Comparison of ENCODE assay signal across 23 mouse cellular contexts in genomic region chr4:83398527-83398926, GRCm38 (mm10). TPM values are rescaled to one million over a fixed set of nuclear protein-coding genes. Genes with fewer than 3 reads are reported as not detected.
DNase-seq lines count a peak whose midpoint lies in the region; ATAC-seq and TF ChIP-seq lines count a peak whose summit lies in the region.
"Had no signal": no experiment of that assay in that cellular context is flagged by ENCODE, and none has a peak within 500 bp of the region (broad histone marks: within the 10 kb centered on the region; RNA-seq: fewer than 3 reads in every experiment).

No protein-coding gene starts in this region.

- H3K27ac ChIP-seq in liver, embryonic 11.5 days (ENCODE audit: low read depth, low read length) = no peak overlapping the region
- H3K27ac ChIP-seq in liver, embryonic 12.5 days = no peak overlapping the region
- H3K27ac ChIP-seq in midbrain, embryonic 16.5 days (ENCODE audit: low read length) = no peak overlapping the region
- no peak overlapping the region for H3K27ac ChIP-seq in midbrain, embryonic 14.5 days (replicated peaks; ENCODE audit: low read depth, low read length)
- H3K27ac ChIP-seq in MEL (ENCODE audit: control insufficient read depth, low read depth, low read length) = no peak overlapping the region
- H3K27ac ChIP-seq: forebrain, embryonic 10.5 days; forebrain, embryonic 13.5 days; gastrocnemius, adult 2 months; hindbrain, embryonic 12.5 days; hindbrain, embryonic 15.5 days had no signal

- no peak for TF ChIP-seq CTCF in MEL (IDR thresholded peaks at IDR 0.05 in 2 of 3, conservative IDR thresholded peaks at IDR 0.05 in 1 of 3; ENCODE audit: control insufficient read depth in 1 of 3, insufficient read depth in 1 of 3, low read depth in 2 of 3, low read length in 3 of 3, poor library complexity in 1 of 3, severe bottlenecking in 1 of 3)

- H3K79me2 ChIP-seq in MEL (ENCODE audit: control insufficient read depth, insufficient read depth, low read length, poor library complexity) = no peaks in the 10 kb centered on the region

- 0 out of 2 replicates have a peak, but pooled peaks have one; percentile 20 for ATAC-seq in liver, embryonic 11.5 days (replicated peaks; ENCODE audit: low FRiP score)
- ATAC-seq in liver, embryonic 12.5 days = no peak
- peak; percentile 51; the same call in 1 of the 2 replicates for ATAC-seq in midbrain, embryonic 16.5 days
- no peak; the same call in 1 of the 2 replicates for ATAC-seq in midbrain, embryonic 14.5 days (ENCODE audit: low FRiP score, low TSS enrichment)
- ATAC-seq: CD4-positive, CD25-positive, alpha-beta regulatory T cell, adult 4 months; forebrain, embryonic 13.5 days; forebrain, embryonic 16.5 days; Patski had no signal

- DNase-seq in liver, embryonic 11.5 days (ENCODE audit: low spot score) = no peak
- no peak for DNase-seq in midbrain, embryonic 14.5 days
- DNase-seq in MEL (ENCODE audit: low read depth, low spot score) (peak; percentile 33), NIH3T3 (ENCODE audit: low read depth) (peak; percentile 57)
- no peak for DNase-seq in frontal cortex, postnatal 10 days (ENCODE audit: low spot score in 2 of 2)
- DNase-seq: adrenal gland, postnatal 10 days; adrenal gland, postnatal 36 days; cerebellum, adult 11-12 months; cerebellum, adult 8-10 months; cerebellum, postnatal 10 days; cerebellum, postnatal 36 days; gastrocnemius, adult 2 months; gastrocnemius, postnatal 14 days had no signal

- H3K9me3 ChIP-seq in liver, embryonic 11.5 days (ENCODE audit: control insufficient read depth, low read length) = peaks cover 6% of the 10 kb centered on the region
- H3K9me3 ChIP-seq in liver, embryonic 12.5 days (replicated peaks) = 0 out of 2 replicates have a peak, but pooled peaks cover 5% of the 10 kb centered on the region
- peaks cover 1% of the 10 kb centered on the region; the same call in 1 of the 2 replicates for H3K9me3 ChIP-seq in midbrain, embryonic 16.5 days (replicated peaks; ENCODE audit: control insufficient read depth, low read length, poor library complexity, severe bottlenecking)
- peaks cover 7% of the 10 kb centered on the region for H3K9me3 ChIP-seq in midbrain, embryonic 14.5 days (ENCODE audit: control insufficient read depth, low read length)
- no peaks in the 10 kb centered on the region for H3K9me3 ChIP-seq in MEL (replicated peaks; ENCODE audit: insufficient read depth, low read length)
- H3K9me3 ChIP-seq: hindbrain, embryonic 15.5 days had no signal

- TF ChIP-seq POLR2A in MEL (IDR thresholded peaks at IDR 0.05; ENCODE audit: control insufficient read depth in 1 of 2, insufficient read depth in 1 of 2, low read depth in 1 of 2, low read length in 2 of 2, poor library complexity in 1 of 2) = no peak

- no peaks in the 10 kb centered on the region for H3K36me3 ChIP-seq in liver, embryonic 11.5 days (ENCODE audit: control insufficient read depth, insufficient read depth, low read length)
- H3K36me3 ChIP-seq in liver, embryonic 12.5 days = no peaks in the 10 kb centered on the region
- H3K36me3 ChIP-seq in midbrain, embryonic 16.5 days (ENCODE audit: control insufficient read depth, insufficient read depth, low read length) = no peaks in the 10 kb centered on the region
- H3K36me3 ChIP-seq in midbrain, embryonic 14.5 days (ENCODE audit: control insufficient read depth, insufficient read depth, low read length) = no peaks in the 10 kb centered on the region
- H3K36me3 ChIP-seq in MEL (ENCODE audit: control insufficient read depth in 1 of 2, insufficient read depth in 2 of 2, low read length in 2 of 2) = peaks cover 0 to 15% of the 10 kb centered on the region in 2 experiments; a peak in 2 of 4 replicates
- H3K36me3 ChIP-seq: forebrain, embryonic 10.5 days; hindbrain, embryonic 12.5 days; hindbrain, embryonic 15.5 days had no signal

- 75% methylated on average over 2 of the region's 2 CpGs for WGBS in liver, embryonic 11.5 days
- WGBS in liver, embryonic 12.5 days (ENCODE audit: insufficient replicate concordance) = 50% methylated on average over 2 of the region's 2 CpGs
- WGBS in midbrain, embryonic 16.5 days = 82% methylated on average over 2 of the region's 2 CpGs
- WGBS in midbrain, embryonic 14.5 days = 80% methylated on average over 2 of the region's 2 CpGs

- no peak overlapping the region for H3K4me2 ChIP-seq in liver, embryonic 11.5 days
- no peak overlapping the region for H3K4me2 ChIP-seq in liver, embryonic 12.5 days
- no peak overlapping the region for H3K4me2 ChIP-seq in midbrain, embryonic 16.5 days (ENCODE audit: low read length)
- H3K4me2 ChIP-seq in midbrain, embryonic 14.5 days (ENCODE audit: low read length) = no peak overlapping the region
- H3K4me2 ChIP-seq: forebrain, embryonic 13.5 days; heart, embryonic 11.5 days; hindbrain, embryonic 12.5 days; hindbrain, embryonic 15.5 days had no signal

- 0 out of 2 replicates have a peak, but pooled peaks cover 2% of the 10 kb centered on the region for H3K4me1 ChIP-seq in liver, embryonic 11.5 days (replicated peaks; ENCODE audit: control insufficient read depth, insufficient read depth, low read length)
- H3K4me1 ChIP-seq in liver, embryonic 12.5 days = peaks cover 17% of the 10 kb centered on the region
- H3K4me1 ChIP-seq in midbrain, embryonic 16.5 days (ENCODE audit: control insufficient read depth, insufficient read depth, low read length) = no peaks in the 10 kb centered on the region
- H3K4me1 ChIP-seq in midbrain, embryonic 14.5 days (ENCODE audit: control insufficient read depth, insufficient read depth, low read length) = no peaks in the 10 kb centered on the region
- H3K4me1 ChIP-seq in MEL (ENCODE audit: control insufficient read depth in 1 of 2, insufficient read depth in 2 of 2, low read length in 2 of 2) = peaks cover 4 to 8% of the 10 kb centered on the region in 2 experiments; a peak in 3 of 4 replicates
- H3K4me1 ChIP-seq: forebrain, embryonic 10.5 days; forebrain, embryonic 13.5 days; hindbrain, embryonic 12.5 days; hindbrain, embryonic 15.5 days had no signal

- H3K27me3 ChIP-seq in liver, embryonic 11.5 days (replicated peaks; ENCODE audit: control insufficient read depth, insufficient read depth, low read length) = no peaks in the 10 kb centered on the region
- no peaks in the 10 kb centered on the region for H3K27me3 ChIP-seq in liver, embryonic 12.5 days (replicated peaks)
- H3K27me3 ChIP-seq in midbrain, embryonic 16.5 days (ENCODE audit: control insufficient read depth, insufficient read depth, low read depth, low read length) = no peaks in the 10 kb centered on the region
- no peaks in the 10 kb centered on the region for H3K27me3 ChIP-seq in midbrain, embryonic 14.5 days (ENCODE audit: control insufficient read depth, insufficient read depth, low read length)
- H3K27me3 ChIP-seq in MEL (ENCODE audit: control insufficient read depth in 1 of 2, insufficient read depth in 2 of 2, low read length in 2 of 2) = no peaks in the 10 kb centered on the region
- H3K27me3 ChIP-seq: forebrain, embryonic 13.5 days; hindbrain, embryonic 12.5 days; hindbrain, embryonic 15.5 days; Patski had no signal

- no peak overlapping the region for H3K4me3 ChIP-seq in liver, embryonic 11.5 days (ENCODE audit: low read depth, low read length)
- no peak overlapping the region for H3K4me3 ChIP-seq in liver, embryonic 12.5 days
- no peak overlapping the region for H3K4me3 ChIP-seq in midbrain, embryonic 16.5 days (ENCODE audit: low read depth, low read length)
- no peak overlapping the region for H3K4me3 ChIP-seq in midbrain, embryonic 14.5 days (replicated peaks; ENCODE audit: low read depth, low read length)
- no peak overlapping the region for H3K4me3 ChIP-seq in MEL (ENCODE audit: control insufficient read depth in 1 of 2, insufficient read depth in 1 of 2, low read depth in 2 of 2, low read length in 2 of 2)
- H3K4me3 ChIP-seq: forebrain, embryonic 10.5 days; forebrain, embryonic 13.5 days; gastrocnemius, adult 2 months; hindbrain, embryonic 12.5 days; hindbrain, embryonic 15.5 days had no signal

- TF ChIP-seq RAD21 in MEL (IDR thresholded peaks at IDR 0.05; ENCODE audit: low read depth, low read length) = no peak

- H3K9ac ChIP-seq in liver, embryonic 11.5 days (ENCODE audit: low read depth, low read length) = no peak overlapping the region
- H3K9ac ChIP-seq in liver, embryonic 12.5 days = no peak overlapping the region
- no peak overlapping the region for H3K9ac ChIP-seq in midbrain, embryonic 16.5 days (ENCODE audit: low read depth, low read length)
- H3K9ac ChIP-seq in midbrain, embryonic 14.5 days (replicated peaks; ENCODE audit: low read length) = no peak overlapping the region
- no peak overlapping the region for H3K9ac ChIP-seq in MEL (ENCODE audit: control insufficient read depth, low read depth, low read length, poor library complexity, severe bottlenecking)
- H3K9ac ChIP-seq: forebrain, embryonic 13.5 days; hindbrain, embryonic 12.5 days; hindbrain, embryonic 15.5 days had no signal

- TF ChIP-seq EP300 in MEL (IDR thresholded peaks at IDR 0.05; ENCODE audit: low read depth in 1 of 2, low read length in 2 of 2) = no peak

TF ChIP-seq in MEL, 35 proteins besides CTCF, POLR2A, EP300 and RAD21:
- no peak for TF ChIP-seq MYB (IDR thresholded peaks at IDR 0.05; ENCODE audit: low read depth, low read length)
- TF ChIP-seq JUND (IDR thresholded peaks at IDR 0.05; ENCODE audit: low read depth, low read length) = no peak
- no peak for TF ChIP-seq ELF1 (IDR thresholded peaks at IDR 0.05; ENCODE audit: low read depth, low read length)
- no peak for TF ChIP-seq MEF2A (IDR thresholded peaks at IDR 0.05; ENCODE audit: extremely low read depth, insufficient replicate concordance, low read depth, low read length, poor library complexity, severe bottlenecking)
- TF ChIP-seq ZKSCAN1 (IDR thresholded peaks at IDR 0.05; ENCODE audit: low read depth, low read length) = no peak
- no peak for TF ChIP-seq GABPA (IDR thresholded peaks at IDR 0.05; ENCODE audit: low read depth, low read length)
- no peak for TF ChIP-seq ZNF384 (IDR thresholded peaks at IDR 0.05; ENCODE audit: low read depth, low read length)
- TF ChIP-seq MAX (IDR thresholded peaks at IDR 0.05; ENCODE audit: low read length) = no peak
- no peak for TF ChIP-seq TBP (IDR thresholded peaks at IDR 0.05; ENCODE audit: low read depth, low read length)
- TF ChIP-seq MAZ (IDR thresholded peaks at IDR 0.05; ENCODE audit: low read depth, low read length) = no peak
- no peak for TF ChIP-seq ZC3H11A (IDR thresholded peaks at IDR 0.05; ENCODE audit: low read depth, low read length)

RNA-seq across cellular contexts. Expression of gene Snapc3, which starts 19.0 kb away (rescaled TPM):
- 31.1 and 32.8 TPM in 2 replicates for polyA plus RNA-seq in liver, embryonic 11.5 days (2014; fragmentation: Nextera tagmentation; extraction: Ambion mirVana)
- polyA plus RNA-seq in liver, embryonic 12.5 days (2016; fragmentation: Nextera tagmentation; extraction: Ambion mirVana) = 15.4 and 17.7 TPM in 2 replicates
- polyA plus RNA-seq in midbrain, embryonic 16.5 days (2015; fragmentation: Nextera tagmentation; extraction: Ambion mirVana) = 64.9 and 75.5 TPM in 2 replicates
- polyA plus RNA-seq in midbrain, embryonic 14.5 days (2014; fragmentation: Nextera tagmentation; extraction: Ambion mirVana) = 86.8 and 87.3 TPM in 2 replicates
- total RNA-seq in MEL (2012; rRNA removed) = 15.3 and 16.9 TPM in 2 replicates
- polyA plus RNA-seq in MEL (2012; ENCODE audit: insufficient read depth in 1 of 2, insufficient read length in 2 of 2, low read depth in 1 of 2, low replicate concordance in 2 of 2, missing spikeins in 1 of 2) = 10 to 100 TPM in 1 of 2 experiments, not detected in 1; 12.0 TPM

Comparison
In these comparisons a context has a peak if more than half of its experiments do, and no peak if none do; other contexts are left out.
1. ATAC-seq: peak in liver, embryonic 11.5 days (single experiment) and midbrain, embryonic 16.5 days (single experiment); none in liver, embryonic 12.5 days (single experiment) and midbrain, embryonic 14.5 days (single experiment).
2. DNase-seq: peak in MEL (single experiment) and NIH3T3 (single experiment); none in liver, embryonic 11.5 days (single experiment), midbrain, embryonic 14.5 days (single experiment) and frontal cortex, postnatal 10 days (0 of 2).